Mouse (Mus musculus): ENCODE results near the gene Rnf150.

DNA sequence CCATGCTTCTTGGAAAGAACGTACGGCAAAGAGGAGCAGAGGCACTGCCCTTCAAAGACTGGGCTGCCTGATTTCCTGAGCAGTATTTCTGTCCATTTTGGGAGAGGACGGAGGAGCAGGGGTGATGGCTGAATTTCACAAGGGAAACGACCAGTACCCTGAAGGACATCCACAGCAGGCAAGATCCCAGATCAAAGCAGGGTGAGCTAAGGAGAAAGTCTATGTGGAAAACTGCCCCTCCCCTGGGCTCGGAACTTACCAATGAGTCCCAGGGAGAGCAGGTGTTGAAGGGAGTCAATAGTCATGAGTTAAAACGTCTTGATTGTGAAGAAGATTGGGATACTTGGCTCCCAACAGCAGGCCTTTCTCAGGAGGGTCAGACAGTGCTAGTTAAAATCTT is 225.0 kb downstream of the Rnf150 start:
- TF ChIP-seq CTCF (IDR thresholded peaks at IDR 0.05; ENCODE audit: control insufficient read depth, insufficient read depth, low read length) (no peak), POLR2A (IDR thresholded peaks at IDR 0.05; ENCODE audit: borderline replicate concordance, control insufficient read depth, low read depth, low read length) (no peak)
